Mouse (Mus musculus) liver, embryonic 15.5 days (tissue): ENCODE measurements around the gene Spred2. TPM values are rescaled to one million over a fixed set of nuclear protein-coding genes. Genes with fewer than 3 reads are reported as not detected.

Experiments used
- ATAC-seq: fragments of 200-750 bp; cut with Nextera tagmentation; 2 replicates; pipeline ENCODE4 v1.8.0; 2017; ENCODE audit warnings: moderate number of reproducible peaks, mild to moderate bottlenecking, moderate library complexity; ENCODE audit not compliant: insufficient read depth
- H3K27ac ChIP-seq: fragments of 300-500 bp; sonication (generic); replicated peaks from 2 replicates; pipeline ENCODE4 v1.5.1; 2015; ENCODE audit warnings: mild to moderate bottlenecking, inconsistent platforms
- H3K27me3 ChIP-seq: fragments of 300-500 bp; sonication (generic); 2 replicates; pipeline ENCODE4 v1.6.1; 2015; ENCODE audit warnings: mild to moderate bottlenecking, inconsistent platforms
- H3K36me3 ChIP-seq: fragments of 300-500 bp; sonication (generic); replicated peaks from 2 replicates; pipeline ENCODE4 v1.6.1; 2015; ENCODE audit warnings: moderate library complexity, mild to moderate bottlenecking, inconsistent platforms
- H3K4me1 ChIP-seq: fragments of 300-500 bp; sonication (generic); replicated peaks from 2 replicates; pipeline ENCODE4 v1.6.1; 2015; ENCODE audit warnings: inconsistent platforms
- H3K4me2 ChIP-seq: fragments of 300-500 bp; sonication (generic); 2 replicates; pipeline ENCODE4 v1.6.1; 2015; ENCODE audit warnings: moderate library complexity, mild to moderate bottlenecking, inconsistent platforms
- H3K4me3 ChIP-seq: fragments of 300-500 bp; sonication (generic); replicated peaks from 2 replicates; pipeline ENCODE4 v1.5.1; 2015; ENCODE audit warnings: mild to moderate bottlenecking, inconsistent platforms
- H3K9ac ChIP-seq: fragments of 300-500 bp; sonication (generic); 2 replicates; pipeline ENCODE4 v1.6.1; 2015; ENCODE audit warnings: moderate library complexity, mild to moderate bottlenecking, inconsistent platforms
- H3K9me3 ChIP-seq: fragments of 300-500 bp; sonication (generic); replicated peaks from 2 replicates; pipeline ENCODE4 v1.6.1; 2016; ENCODE audit warnings: inconsistent platforms
- WGBS: fragments of 180-500 bp; shearing (Covaris S2); methylation state at CpG from one replicate; pipeline ENCODE4 v1.1.7; 2015; ENCODE audit warnings: mixed read lengths; ENCODE audit not compliant: insufficient replicate concordance; 5-methylcytosine and 5-hydroxymethylcytosine counted together
- polyA plus RNA-seq: library from polyadenylated mRNA; unstranded; fragments of >200 nt; fragmentation: Nextera tagmentation; extraction: Ambion mirVana; gene quantifications from 2 replicates; pipeline ENCODE4 v1.2.1, GENCODE M21; 2015

The Spred2 gene
- polyA plus RNA-seq, 1 experiment from 2014 or later: 1.5 TPM

GRCm38 (mm10) chr11:19994262-19994790, 70.2 kb downstream of the Spred2 start:
- 0 out of 2 replicates have a peak, but pooled peaks have one; percentile 27 for ATAC-seq
- no peak overlapping the region; the same call in none of the 2 replicates for H3K4me2 ChIP-seq
- H3K9me3 ChIP-seq: no peaks in the 10 kb centered on the region
- 0 out of 2 replicates have a peak, but pooled peaks cover 4% of the 10 kb centered on the region for H3K36me3 ChIP-seq
- WGBS: 39% methylated on average over 7 of the region's 7 CpGs
- H3K4me3 ChIP-seq: no peak overlapping the region
- H3K4me1 ChIP-seq: peaks cover 61% of the 10 kb centered on the region
- peak overlapping the region; percentile 61 for H3K27ac ChIP-seq
- H3K27me3 ChIP-seq: no peaks in the 10 kb centered on the region
- H3K9ac ChIP-seq: no peak overlapping the region

DNA sequence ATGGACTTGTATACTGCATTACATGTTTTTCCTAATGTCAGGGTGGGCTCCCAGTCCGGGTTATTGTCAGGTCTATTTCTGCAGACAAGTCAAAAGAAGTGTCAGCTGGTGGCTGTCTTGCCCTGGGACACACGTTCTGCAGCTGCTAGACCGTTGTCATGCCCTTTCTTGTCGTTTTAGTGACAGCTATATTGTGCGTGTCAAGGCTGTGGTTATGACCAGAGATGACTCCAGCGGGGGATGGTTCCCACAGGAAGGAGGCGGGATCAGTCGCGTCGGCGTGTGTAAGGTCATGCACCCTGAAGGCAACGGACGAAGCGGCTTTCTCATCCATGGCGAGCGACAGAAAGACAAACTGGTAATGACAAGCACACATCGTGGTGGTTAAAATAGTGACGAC, 73.8 kb downstream of the Spred2 start:
- no peak overlapping the region for H3K9ac ChIP-seq
- H3K27me3 ChIP-seq: no peaks in the 10 kb centered on the region
- peaks cover 36% of the 10 kb centered on the region for H3K4me1 ChIP-seq
- no peak overlapping the region for H3K4me3 ChIP-seq
- H3K36me3 ChIP-seq: peaks cover 6% of the 10 kb centered on the region; the same call in 1 of the 2 replicates
- no peak overlapping the region for H3K4me2 ChIP-seq
- no peak overlapping the region for H3K27ac ChIP-seq
- 17% methylated on average over 18 of the region's 18 CpGs for WGBS
- ATAC-seq: no peak
- H3K9me3 ChIP-seq: no peaks in the 10 kb centered on the region

GRCm38 (mm10) chr11:20002883-20003282, 78.7 kb downstream of the Spred2 start:
- 70% methylated on average over 4 of the region's 4 CpGs for WGBS
- Histone ChIP-seq H3K36me3 (peaks cover 30% of the 10 kb centered on the region; the same call in 1 of the 2 replicates), H3K27ac (no peak overlapping the region), H3K4me2 (no peak overlapping the region), H3K9me3 (no peaks in the 10 kb centered on the region), H3K4me3 (no peak overlapping the region), H3K4me1 (peaks cover 4% of the 10 kb centered on the region), H3K27me3 (no peaks in the 10 kb centered on the region), H3K9ac (no peak overlapping the region)
- peak; percentile 49; the same call in 1 of the 2 replicates for ATAC-seq

DNA sequence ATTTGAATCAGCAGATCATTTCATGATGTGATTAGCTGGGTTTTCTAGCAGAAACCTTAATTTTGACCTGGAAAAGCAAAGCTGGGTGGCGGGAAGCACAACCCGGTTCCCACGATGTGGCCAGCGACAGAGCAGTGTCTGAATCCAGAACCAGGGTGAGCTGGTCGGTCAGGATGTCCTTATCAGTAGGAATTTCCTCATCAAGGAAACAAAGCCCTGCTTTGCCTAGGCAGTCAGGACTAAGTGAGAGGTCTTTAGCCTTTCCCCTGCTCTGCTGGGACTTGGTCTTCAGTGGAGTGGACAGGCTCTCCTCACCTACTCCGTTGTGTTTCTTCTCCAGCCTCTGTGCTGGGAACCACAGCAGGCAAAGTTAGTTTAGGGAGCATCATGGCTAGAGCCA, 83.5 kb downstream of the Spred2 start:
- H3K36me3 ChIP-seq: peaks cover 47% of the 10 kb centered on the region
- no peak overlapping the region for H3K4me2 ChIP-seq
- H3K27me3 ChIP-seq: no peaks in the 10 kb centered on the region
- 58% methylated on average over 6 of the region's 6 CpGs for WGBS
- no peak overlapping the region for H3K4me3 ChIP-seq
- H3K27ac ChIP-seq: no peak overlapping the region
- no peaks in the 10 kb centered on the region for H3K9me3 ChIP-seq
- no peak overlapping the region for H3K9ac ChIP-seq
- H3K4me1 ChIP-seq: peaks cover 3% of the 10 kb centered on the region; the same call in 1 of the 2 replicates
- no peak for ATAC-seq

DNA sequence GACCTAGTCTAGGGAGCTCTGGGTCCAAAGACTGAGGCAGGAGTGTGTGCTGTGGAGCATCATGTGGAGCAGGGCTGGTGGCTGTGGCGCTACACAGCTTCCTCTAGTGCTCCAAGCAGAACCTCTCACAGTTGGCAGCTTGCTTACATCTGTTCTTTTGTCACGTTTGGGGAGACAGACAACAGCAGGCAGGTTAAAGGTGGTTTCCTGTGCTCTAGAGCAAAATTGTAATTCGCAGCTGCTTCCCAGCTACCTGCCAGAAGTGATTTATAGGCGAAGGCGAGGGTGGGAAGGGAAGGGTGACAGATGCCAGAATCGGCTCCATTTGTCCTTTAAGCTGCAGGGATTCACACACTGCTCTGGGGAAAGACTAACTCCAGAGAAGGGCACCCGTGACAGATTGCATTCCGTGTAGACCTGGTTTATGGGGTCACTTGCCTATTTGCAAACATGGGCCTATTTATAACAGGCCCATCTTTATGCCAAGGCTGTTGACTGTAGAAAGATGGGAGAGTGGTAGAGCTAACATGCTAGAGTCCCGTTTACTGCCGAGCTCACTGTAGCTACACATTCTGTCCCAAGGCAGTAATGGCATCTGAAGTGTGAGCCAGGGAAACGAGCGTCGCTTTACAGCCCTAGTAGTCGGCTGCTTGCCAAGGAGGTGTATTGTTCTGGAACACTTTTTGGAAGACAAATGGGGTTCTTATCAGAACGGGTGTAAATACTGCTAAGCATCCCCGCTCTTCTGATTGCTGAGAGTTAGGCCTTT, 87.2 kb downstream of the Spred2 start:
- no peak overlapping the region for H3K4me2 ChIP-seq
- no peaks in the 10 kb centered on the region for H3K9me3 ChIP-seq
- no peaks in the 10 kb centered on the region for H3K4me1 ChIP-seq
- no peaks in the 10 kb centered on the region for H3K27me3 ChIP-seq
- H3K36me3 ChIP-seq: peaks cover 41% of the 10 kb centered on the region
- no peak for ATAC-seq
- no peak overlapping the region for H3K27ac ChIP-seq
- no peak overlapping the region for H3K9ac ChIP-seq
- WGBS: 63% methylated on average over 16 of the region's 16 CpGs
- no peak overlapping the region for H3K4me3 ChIP-seq

GRCm38 (mm10) chr11:20013366-20013765, 89.2 kb downstream of the Spred2 start:
- Histone ChIP-seq H3K27me3 (no peaks in the 10 kb centered on the region), H3K9ac (no peak overlapping the region), H3K9me3 (no peaks in the 10 kb centered on the region), H3K4me3 (no peak overlapping the region), H3K4me1 (0 out of 2 replicates have a peak, but pooled peaks cover under 1% of the 10 kb centered on the region), H3K27ac (no peak overlapping the region), H3K36me3 (peaks cover 42% of the 10 kb centered on the region), H3K4me2 (no peak overlapping the region)
- ATAC-seq: no peak
- 66% methylated on average over 3 of the region's 3 CpGs for WGBS

DNA sequence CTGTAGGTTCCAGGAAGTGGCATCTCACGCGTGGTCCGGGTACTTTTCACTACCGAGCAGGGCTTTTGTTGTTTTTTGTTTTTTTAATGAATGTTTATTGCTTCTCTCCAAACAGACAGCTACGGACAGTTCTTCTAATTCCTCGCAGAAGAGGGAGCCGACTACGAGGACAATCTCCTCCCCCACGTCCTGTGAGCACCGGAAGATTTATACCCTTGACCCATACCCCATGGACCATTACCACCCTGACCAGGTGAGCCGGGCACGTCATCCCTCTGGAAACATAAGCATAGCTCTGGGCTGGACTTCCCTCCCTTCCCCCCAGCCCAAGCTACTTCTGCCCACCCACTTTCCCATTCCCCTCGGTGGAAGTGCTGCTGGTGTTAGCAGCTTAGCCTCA, 93.8 kb downstream of the Spred2 start:
- 84% methylated on average over 13 of the region's 13 CpGs for WGBS
- peaks cover 26% of the 10 kb centered on the region for H3K4me1 ChIP-seq
- H3K36me3 ChIP-seq: peaks cover 56% of the 10 kb centered on the region
- H3K4me2 ChIP-seq: no peak overlapping the region
- no peak overlapping the region; the same call in 1 of the 2 replicates for H3K9ac ChIP-seq
- H3K27me3 ChIP-seq: no peaks in the 10 kb centered on the region
- no peak overlapping the region for H3K4me3 ChIP-seq
- H3K27ac ChIP-seq: no peak overlapping the region
- no peak for ATAC-seq
- H3K9me3 ChIP-seq: peaks cover 17% of the 10 kb centered on the region

- Histone ChIP-seq H3K27me3 (no peaks in the 10 kb centered on the region), H3K9me3 (peaks cover 17% of the 10 kb centered on the region), H3K36me3 (peaks cover 56% of the 10 kb centered on the region), H3K27ac (no peak overlapping the region), H3K9ac (no peak overlapping the region), H3K4me3 (no peak overlapping the region), H3K4me1 (peaks cover 31% of the 10 kb centered on the region), H3K4me2 (no peak overlapping the region)
- ATAC-seq: no peak
- 82% methylated on average over 2 of the region's 2 CpGs for WGBS
These were observed 94.7 kb downstream of the Spred2 start for GRCm38 (mm10) chr11:20018905-20019304.

GRCm38 (mm10) chr11:20020720-20021119, 96.5 kb downstream of the Spred2 start:
- H3K9me3 ChIP-seq: peaks cover 17% of the 10 kb centered on the region
- peaks cover 52% of the 10 kb centered on the region for H3K36me3 ChIP-seq
- no peak overlapping the region for H3K4me3 ChIP-seq
- H3K27me3 ChIP-seq: no peaks in the 10 kb centered on the region
- H3K4me1 ChIP-seq: peaks cover 35% of the 10 kb centered on the region
- no peak for ATAC-seq
- H3K9ac ChIP-seq: no peak overlapping the region
- H3K27ac ChIP-seq: peak overlapping the region; percentile 59; the same call in 1 of the 2 replicates
- 95% methylated on average over 35 of the region's 35 CpGs for WGBS
- H3K4me2 ChIP-seq: no peak overlapping the region

GRCm38 (mm10) chr11:20022462-20022861, 98.3 kb downstream of the Spred2 start:
- peak overlapping the region; percentile 69 for H3K4me2 ChIP-seq

DNA sequence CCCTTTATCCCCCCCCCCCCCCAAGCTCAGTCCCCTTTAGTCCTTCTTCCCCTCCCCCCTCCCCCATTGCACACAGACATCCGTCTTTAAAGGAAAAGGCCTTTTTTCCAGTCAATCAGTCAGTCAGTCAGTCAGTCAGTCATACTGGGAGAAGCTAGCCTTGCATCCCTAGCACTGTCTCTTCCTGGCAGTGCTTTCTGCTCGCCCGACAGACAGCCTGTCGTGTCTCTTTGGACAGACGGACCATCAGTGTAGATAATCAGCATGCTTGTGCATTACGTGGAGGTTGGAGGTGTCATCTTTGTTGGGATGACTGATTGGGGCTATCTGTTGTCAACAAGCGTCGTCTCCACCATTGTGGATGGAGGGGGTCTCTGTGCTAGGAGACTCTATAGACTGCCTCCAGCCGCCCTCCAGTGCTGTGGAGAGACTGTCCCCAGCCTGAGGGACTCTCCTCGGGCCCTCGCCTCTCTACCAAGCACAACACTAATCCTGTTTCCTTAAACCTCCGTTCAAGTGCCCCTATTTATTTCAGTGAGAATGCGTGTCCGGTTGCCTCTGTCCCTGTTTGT, 98.8 kb downstream of the Spred2 start:
- Histone ChIP-seq H3K9ac (no peak overlapping the region; the same call in 1 of the 2 replicates), H3K9me3 (peaks cover 17% of the 10 kb centered on the region), H3K4me3 (peak overlapping the region; percentile 24), H3K4me1 (peaks cover 35% of the 10 kb centered on the region), H3K4me2 (peak overlapping the region; percentile 69), H3K27me3 (no peaks in the 10 kb centered on the region), H3K36me3 (peaks cover 41% of the 10 kb centered on the region), H3K27ac (peak overlapping the region; percentile 80)
- peak; percentile 82 for ATAC-seq
- WGBS: 34% methylated on average over 14 of the region's 14 CpGs

More at GRCm38 (mm10) chr11:20022462-20022861, 98.3 kb downstream of the Spred2 start:
- H3K36me3 ChIP-seq: peaks cover 42% of the 10 kb centered on the region
- H3K27me3 ChIP-seq: no peaks in the 10 kb centered on the region
- 28% methylated on average over 2 of the region's 2 CpGs for WGBS
- ATAC-seq: peak; percentile 98
- peak overlapping the region; percentile 80 for H3K27ac ChIP-seq
- peak overlapping the region; percentile 24 for H3K4me3 ChIP-seq
- H3K4me1 ChIP-seq: peaks cover 35% of the 10 kb centered on the region
- no peak overlapping the region; the same call in 1 of the 2 replicates for H3K9ac ChIP-seq
- peaks cover 17% of the 10 kb centered on the region for H3K9me3 ChIP-seq
